Mouse (Mus musculus) heart, embryonic 12.5 days (tissue): ENCODE measurements around the gene Il34. TPM values are rescaled to one million over a fixed set of nuclear protein-coding genes. Genes with fewer than 3 reads are reported as not detected.

Experiments
- ATAC-seq: fragments of 200-750 bp; cut with Nextera tagmentation; 2 replicates; pipeline ENCODE4 v1.8.0; 2017; ENCODE audit warnings: moderate TSS enrichment, moderate library complexity; ENCODE audit not compliant: insufficient number of reproducible peaks, low FRiP score
- H3K27ac ChIP-seq: fragments of 300-500 bp; sonication (generic); 2 replicates; pipeline ENCODE4 v1.5.1; 2016; ENCODE audit warnings: mild to moderate bottlenecking, moderate library complexity; ENCODE audit not compliant: poor library complexity, severe bottlenecking
- H3K27me3 ChIP-seq: fragments of 300-500 bp; sonication (generic); replicated peaks from 2 replicates; pipeline ENCODE4 v1.6.1; 2016; ENCODE audit warnings: mild to moderate bottlenecking, moderate library complexity
- H3K36me3 ChIP-seq: fragments of 300-500 bp; sonication (generic); 2 replicates; pipeline ENCODE4 v1.6.1; 2016; ENCODE audit warnings: mild to moderate bottlenecking, moderate library complexity
- H3K4me1 ChIP-seq: fragments of 300-500 bp; sonication (generic); replicated peaks from 2 replicates; pipeline ENCODE4 v1.6.1; 2016; ENCODE audit warnings: mild to moderate bottlenecking
- H3K4me2 ChIP-seq: fragments of 300-500 bp; sonication (generic); 2 replicates; pipeline ENCODE4 v1.6.1; 2016; ENCODE audit warnings: mild to moderate bottlenecking, moderate library complexity
- H3K4me3 ChIP-seq: fragments of 300-500 bp; sonication (generic); 2 replicates; pipeline ENCODE4 v1.5.1; 2016; ENCODE audit warnings: mild to moderate bottlenecking
- H3K9ac ChIP-seq: fragments of 300-500 bp; sonication (generic); 2 replicates; pipeline ENCODE4 v1.6.1; 2016; ENCODE audit warnings: mild to moderate bottlenecking, moderate library complexity
- H3K9me3 ChIP-seq: fragments of 300-500 bp; sonication (generic); replicated peaks from 2 replicates; pipeline ENCODE4 v1.6.1; 2016; ENCODE audit warnings: mild to moderate bottlenecking, moderate library complexity
- WGBS: fragments of 180-500 bp; shearing (Covaris S2); methylation state at CpG from one replicate; pipeline ENCODE4 v1.1.7; 2016; 5-methylcytosine and 5-hydroxymethylcytosine counted together
- polyA plus RNA-seq: library from polyadenylated mRNA; unstranded; fragments of >200 nt; fragmentation: Nextera tagmentation; extraction: Ambion mirVana; gene quantifications from 2 replicates; pipeline ENCODE4 v1.2.1, GENCODE M21; 2016

Il34 gene
- polyA plus RNA-seq, 1 experiment from 2014 or later, result 0.13 TPM

GRCm38 (mm10) chr8:110828511-110828910 is 22.8 kb upstream of the Il34 start:
- ATAC-seq, result no peak

GRCm38 (mm10) chr8:110824861-110825260 is 19.1 kb upstream of the Il34 start:
- Histone ChIP-seq H3K4me2 (no peak overlapping the region), H3K36me3 (peaks cover 94% of the 10 kb centered on the region), H3K27ac (no peak overlapping the region), H3K4me3 (no peak overlapping the region), H3K27me3 (no peaks in the 10 kb centered on the region), H3K9ac (no peak overlapping the region), H3K9me3 (no peaks in the 10 kb centered on the region), H3K4me1 (no peaks in the 10 kb centered on the region)
- WGBS, result 56% methylated on average over 1 of the region's 1 CpGs
- no peak for ATAC-seq

More at GRCm38 (mm10) chr8:110828511-110828910, 22.8 kb upstream of the Il34 start:
- no peak overlapping the region for H3K4me3 ChIP-seq
- H3K9me3 ChIP-seq, result no peaks in the 10 kb centered on the region
- H3K27ac ChIP-seq, result no peak overlapping the region
- no peaks in the 10 kb centered on the region for H3K4me1 ChIP-seq
- H3K27me3 ChIP-seq, result no peaks in the 10 kb centered on the region
- 82% methylated on average over 3 of the region's 3 CpGs for whole genome bisulfite sequencing
- H3K36me3 ChIP-seq, result peaks cover 90% of the 10 kb centered on the region
- no peak overlapping the region for H3K9ac ChIP-seq
- no peak overlapping the region for H3K4me2 ChIP-seq

GRCm38 (mm10) chr8:110821960-110822359 is 16.2 kb upstream of the Il34 start:
- H3K27ac ChIP-seq, result no peak overlapping the region
- no peak for ATAC-seq

GRCm38 (mm10) chr8:110820257-110820656 is 14.5 kb upstream of the Il34 start:
- H3K4me2 ChIP-seq, result no peak overlapping the region
- H3K9ac ChIP-seq, result no peak overlapping the region
- peaks cover 94% of the 10 kb centered on the region for H3K36me3 ChIP-seq
- H3K27ac ChIP-seq, result no peak overlapping the region
- 95% methylated on average over 2 of the region's 2 CpGs for WGBS
- no peaks in the 10 kb centered on the region for H3K9me3 ChIP-seq
- H3K27me3 ChIP-seq, result no peaks in the 10 kb centered on the region
- H3K4me3 ChIP-seq, result no peak overlapping the region
- peaks cover 14% of the 10 kb centered on the region for H3K4me1 ChIP-seq
- no peak for ATAC-seq

More at GRCm38 (mm10) chr8:110821960-110822359, 16.2 kb upstream of the Il34 start:
- H3K9ac ChIP-seq, result no peak overlapping the region
- H3K4me2 ChIP-seq, result no peak overlapping the region
- H3K4me3 ChIP-seq, result no peak overlapping the region
- H3K9me3 ChIP-seq, result no peaks in the 10 kb centered on the region
- H3K36me3 ChIP-seq, result peaks cover 94% of the 10 kb centered on the region
- no peaks in the 10 kb centered on the region for H3K27me3 ChIP-seq
- 0 out of 2 replicates have a peak, but pooled peaks cover 8% of the 10 kb centered on the region for H3K4me1 ChIP-seq
- WGBS, result 82% methylated on average over 3 of the region's 3 CpGs

- H3K27ac ChIP-seq, result no peak overlapping the region
- ATAC-seq, result no peak
- H3K9me3 ChIP-seq, result no peaks in the 10 kb centered on the region
- no peaks in the 10 kb centered on the region for H3K27me3 ChIP-seq
- peaks cover 96% of the 10 kb centered on the region for H3K36me3 ChIP-seq
- no peak overlapping the region for H3K4me2 ChIP-seq
- no peak overlapping the region for H3K9ac ChIP-seq
- no peak overlapping the region for H3K4me3 ChIP-seq
- peaks cover 14% of the 10 kb centered on the region for H3K4me1 ChIP-seq
- WGBS, result 88% methylated on average over 3 of the region's 3 CpGs
These were observed 12.9 kb upstream of the Il34 start for GRCm38 (mm10) chr8:110818593-110818992.

- Histone ChIP-seq H3K27ac (peak overlapping the region; percentile 41; the same call in 1 of the 2 replicates), H3K9ac (no peak overlapping the region), H3K9me3 (no peaks in the 10 kb centered on the region), H3K4me3 (no peak overlapping the region), H3K4me1 (peaks cover 14% of the 10 kb centered on the region), H3K27me3 (no peaks in the 10 kb centered on the region), H3K4me2 (no peak overlapping the region), H3K36me3 (peaks cover 98% of the 10 kb centered on the region)
- 89% methylated on average over 1 of the region's 1 CpGs for WGBS
- ATAC-seq, result no peak
These were observed 11.3 kb upstream of the Il34 start for GRCm38 (mm10) chr8:110816990-110817389.

- no peak overlapping the region for H3K4me3 ChIP-seq
- no peaks in the 10 kb centered on the region for H3K27me3 ChIP-seq
- H3K9me3 ChIP-seq, result no peaks in the 10 kb centered on the region
- peaks cover 98% of the 10 kb centered on the region for H3K36me3 ChIP-seq
- H3K4me2 ChIP-seq, result no peak overlapping the region
- no peak overlapping the region for H3K27ac ChIP-seq
- H3K9ac ChIP-seq, result no peak overlapping the region
- H3K4me1 ChIP-seq, result peaks cover 19% of the 10 kb centered on the region
- ATAC-seq, result no peak
- 70% methylated on average over 3 of the region's 3 CpGs for WGBS
These were observed 9.6 kb upstream of the Il34 start for GRCm38 (mm10) chr8:110815308-110815707.

GRCm38 (mm10) chr8:110813081-110813812 is 7.5 kb upstream of the Il34 start:
- Histone ChIP-seq H3K4me1 (peaks cover 37% of the 10 kb centered on the region), H3K9ac (no peak overlapping the region), H3K4me3 (no peak overlapping the region), H3K36me3 (peaks cover 94% of the 10 kb centered on the region), H3K27me3 (no peaks in the 10 kb centered on the region), H3K9me3 (no peaks in the 10 kb centered on the region), H3K27ac (no peak overlapping the region), H3K4me2 (no peak overlapping the region)
- 93% methylated on average over 7 of the region's 7 CpGs for WGBS
- no peak for ATAC-seq

GRCm38 (mm10) chr8:110812349-110813080 is 6.8 kb upstream of the Il34 start:
- 96% methylated on average over 7 of the region's 7 CpGs for WGBS
- no peak overlapping the region for H3K27ac ChIP-seq
- H3K4me1 ChIP-seq, result peaks cover 38% of the 10 kb centered on the region
- H3K9ac ChIP-seq, result no peak overlapping the region
- no peak overlapping the region for H3K4me2 ChIP-seq
- H3K27me3 ChIP-seq, result no peaks in the 10 kb centered on the region
- ATAC-seq, result no peak
- H3K36me3 ChIP-seq, result peaks cover 87% of the 10 kb centered on the region
- no peaks in the 10 kb centered on the region for H3K9me3 ChIP-seq
- no peak overlapping the region for H3K4me3 ChIP-seq

GRCm38 (mm10) chr8:110811793-110812192 is 6.1 kb upstream of the Il34 start:
- Histone ChIP-seq H3K4me2 (no peak overlapping the region), H3K27ac (no peak overlapping the region), H3K4me1 (peaks cover 33% of the 10 kb centered on the region), H3K9ac (no peak overlapping the region), H3K9me3 (no peaks in the 10 kb centered on the region), H3K27me3 (no peaks in the 10 kb centered on the region), H3K4me3 (no peak overlapping the region), H3K36me3 (peaks cover 80% of the 10 kb centered on the region)
- WGBS, result 83% methylated on average over 7 of the region's 7 CpGs
- ATAC-seq, result no peak

- Histone ChIP-seq H3K27me3 (no peaks in the 10 kb centered on the region), H3K36me3 (peaks cover 74% of the 10 kb centered on the region), H3K9ac (no peak overlapping the region), H3K27ac (no peak overlapping the region), H3K9me3 (no peaks in the 10 kb centered on the region), H3K4me2 (no peak overlapping the region), H3K4me3 (no peak overlapping the region), H3K4me1 (peaks cover 31% of the 10 kb centered on the region)
- ATAC-seq, result no peak
- WGBS, result 95% methylated on average over 3 of the region's 3 CpGs
These were observed 5.4 kb upstream of the Il34 start for GRCm38 (mm10) chr8:110811116-110811515.
